Mouse (Mus musculus) urinary bladder, postnatal 10 days (tissue): ENCODE results near the gene Fhdc1.

Experiments used
- DNase-seq: peaks from one replicate; pipeline ENCODE4 v3.0.0; 2022; ENCODE audit warnings: low spot score

The Fhdc1 gene

DNA sequence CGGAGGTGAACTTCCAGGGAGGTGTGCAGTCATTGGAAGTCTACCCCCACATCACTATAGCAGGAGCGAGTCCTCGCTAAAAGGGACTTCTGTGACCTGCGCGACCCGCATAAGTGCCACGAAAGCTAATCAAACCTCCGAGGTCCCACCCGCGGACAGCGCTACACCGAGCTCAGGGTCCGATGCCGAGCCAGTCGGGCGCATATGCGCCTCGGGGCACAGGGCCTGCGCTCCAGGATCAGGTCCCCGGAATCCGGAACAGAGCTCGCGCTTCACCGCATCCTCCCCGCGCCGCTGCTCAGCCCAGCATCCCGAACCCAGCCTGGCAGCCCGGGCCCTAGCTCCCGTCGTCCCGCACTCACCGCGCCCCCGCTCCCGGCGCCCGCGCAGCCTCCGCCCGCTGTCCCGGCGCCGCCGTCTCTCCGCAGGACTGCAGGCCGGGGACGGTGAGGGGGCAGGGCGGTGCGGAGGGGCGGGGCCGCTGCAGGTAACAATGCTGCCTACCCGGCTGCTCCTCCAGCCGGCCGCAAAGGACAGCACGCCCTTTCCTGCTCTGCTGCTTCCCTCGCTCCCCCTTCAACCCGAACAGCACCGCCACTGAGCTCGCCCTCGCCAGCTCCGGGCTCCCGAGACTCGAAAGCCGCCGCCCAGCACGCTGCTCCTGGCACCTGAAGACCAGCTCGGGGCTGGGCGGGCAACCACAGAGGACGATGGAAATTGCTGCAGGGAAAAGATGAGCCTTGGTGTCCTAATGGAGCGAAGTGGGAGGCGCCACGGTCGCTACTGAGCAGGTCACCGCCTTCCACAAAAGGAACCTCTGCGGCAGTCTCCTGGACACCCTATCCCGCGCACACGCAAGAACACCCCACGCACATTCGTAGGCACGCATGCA is at the start of gene Fhdc1:
TSS of gene Fhdc1 (minus strand) at position 424 of the 892 bp plus-strand sequence.
- DNase-seq, result no peak

DNA sequence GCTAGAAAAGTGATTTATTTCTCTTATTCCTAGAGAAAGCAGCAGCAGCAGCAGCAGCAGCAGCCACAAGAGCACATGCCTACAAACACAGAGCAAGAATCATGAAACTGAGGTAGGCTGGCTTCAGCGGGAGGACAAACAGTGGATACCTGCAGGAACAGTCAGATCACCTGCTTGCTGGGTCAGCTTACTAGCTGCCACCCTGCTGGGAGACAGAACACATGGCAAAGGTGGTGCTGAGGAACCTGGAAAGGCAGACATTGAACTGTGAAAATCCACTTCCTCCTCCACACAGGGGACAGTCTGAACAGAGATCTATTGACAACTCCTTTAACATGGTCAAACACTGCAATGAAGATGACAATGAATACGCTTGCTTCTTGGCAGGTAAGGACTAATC is 48.8 kb upstream of the Fhdc1 start:
- DNase-seq, result no peak

DNA sequence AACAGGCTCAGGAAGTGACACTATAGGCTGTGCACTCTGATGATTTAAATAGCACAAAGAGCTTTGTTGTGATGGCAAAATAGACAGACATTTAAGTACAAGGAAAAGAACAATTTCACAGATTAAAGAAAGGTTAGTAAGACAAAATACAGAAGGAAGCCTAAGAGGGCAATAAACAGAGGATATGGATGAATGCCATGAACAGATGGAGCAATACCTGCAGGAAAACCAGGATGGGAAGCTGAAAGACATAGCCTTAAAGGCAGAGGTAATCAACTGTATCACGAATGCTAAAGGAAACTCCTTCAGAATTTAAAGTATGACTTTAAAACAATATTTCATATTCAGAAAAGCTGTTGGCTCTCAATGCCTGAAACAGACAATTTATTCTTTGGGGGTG is 44.7 kb upstream of the Fhdc1 start:
- DNase-seq, result no peak

DNA sequence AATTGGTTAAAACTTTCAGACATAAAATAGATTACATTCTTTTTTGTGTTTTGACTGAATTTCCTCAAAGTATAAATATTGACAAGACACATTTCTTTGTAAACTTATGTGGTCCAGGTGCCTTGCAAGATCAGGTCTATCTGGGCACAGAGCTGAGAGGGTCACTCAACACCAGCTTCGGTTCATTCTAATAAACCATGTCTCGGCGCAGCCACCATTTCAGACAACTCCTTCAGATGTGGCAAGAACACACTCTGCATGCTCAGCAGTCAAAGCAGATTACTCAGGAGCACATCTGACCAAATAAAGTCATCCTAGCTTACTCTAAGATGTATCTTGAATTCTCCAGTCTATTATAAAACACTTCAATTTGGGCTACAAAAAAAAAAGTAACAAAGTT is 35.9 kb upstream of the Fhdc1 start:
- DNase-seq, result no peak

DNA sequence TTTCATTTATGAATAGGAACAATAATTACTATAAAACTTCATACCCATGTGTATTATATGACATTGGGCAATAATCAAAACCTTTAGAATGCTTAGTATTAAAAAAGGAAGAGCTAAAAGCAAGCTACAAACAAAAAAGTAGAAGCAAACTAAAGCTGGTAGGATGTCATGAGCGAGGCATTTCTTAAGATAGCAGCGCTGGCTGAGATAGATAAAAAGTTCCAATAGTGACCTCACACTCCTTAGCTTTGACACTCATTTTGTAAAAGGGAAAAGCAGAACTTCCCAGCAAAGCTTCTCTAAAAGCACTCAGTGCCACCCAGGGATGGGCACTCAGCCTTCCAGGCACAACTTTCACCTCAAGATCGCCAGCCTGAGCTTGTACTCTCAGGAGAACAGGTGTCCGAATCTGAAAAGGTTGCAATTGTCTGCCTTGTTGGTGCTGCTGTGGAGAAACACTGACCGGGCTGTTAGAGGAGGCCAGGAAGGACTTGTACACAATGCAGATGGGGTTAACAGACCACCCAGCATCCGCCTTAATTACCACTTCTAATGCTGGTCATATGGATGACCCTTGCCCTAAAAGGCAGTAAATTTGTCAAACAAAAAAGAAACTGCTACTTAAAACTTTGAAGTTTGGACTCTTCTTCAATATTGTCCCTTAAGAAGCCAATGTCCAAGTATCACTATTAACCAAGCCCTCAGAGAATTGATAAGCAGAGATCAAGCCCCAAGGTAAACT is 32.7 kb upstream of the Fhdc1 start:
- no peak for DNase-seq

DNA sequence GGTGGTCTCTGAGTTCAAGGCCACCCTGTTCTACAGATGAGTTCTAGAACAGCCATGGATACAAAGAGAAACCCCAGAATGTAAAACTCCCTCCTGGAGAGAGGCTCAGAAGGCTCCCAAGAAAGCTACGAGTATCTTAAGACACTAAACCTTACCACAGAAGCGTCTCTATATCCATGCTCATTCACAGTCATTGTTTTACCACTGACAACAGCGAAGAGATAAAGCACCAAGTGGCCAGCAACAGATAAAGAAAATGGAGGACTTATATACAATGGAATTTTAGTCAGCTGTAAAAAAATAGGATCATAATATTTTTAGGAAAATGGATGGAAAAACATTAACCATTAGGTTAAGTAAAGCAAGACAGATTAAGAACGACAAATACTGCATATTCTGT is 25.0 kb upstream of the Fhdc1 start:
- no peak for DNase-seq

DNA sequence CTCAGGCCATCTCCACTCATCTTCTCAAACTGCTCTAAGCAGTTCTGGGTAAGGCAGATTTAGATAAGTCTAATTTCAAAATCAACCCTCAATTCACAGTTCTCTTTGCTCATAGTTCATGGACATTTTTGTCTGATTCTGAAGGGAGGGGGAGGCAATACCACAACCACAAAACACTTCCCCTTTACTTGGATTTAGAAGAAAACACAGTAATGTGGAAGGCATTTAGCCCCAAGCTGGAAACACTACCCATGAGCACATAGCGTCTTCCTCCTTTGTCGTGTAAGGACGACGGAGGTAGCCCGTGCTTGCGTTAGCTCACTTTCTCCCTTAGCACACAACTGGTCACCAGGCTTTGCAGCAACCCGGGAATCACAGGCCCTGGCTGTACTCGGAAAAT is 24.1 kb upstream of the Fhdc1 start:
- DNase-seq, result no peak

DNA sequence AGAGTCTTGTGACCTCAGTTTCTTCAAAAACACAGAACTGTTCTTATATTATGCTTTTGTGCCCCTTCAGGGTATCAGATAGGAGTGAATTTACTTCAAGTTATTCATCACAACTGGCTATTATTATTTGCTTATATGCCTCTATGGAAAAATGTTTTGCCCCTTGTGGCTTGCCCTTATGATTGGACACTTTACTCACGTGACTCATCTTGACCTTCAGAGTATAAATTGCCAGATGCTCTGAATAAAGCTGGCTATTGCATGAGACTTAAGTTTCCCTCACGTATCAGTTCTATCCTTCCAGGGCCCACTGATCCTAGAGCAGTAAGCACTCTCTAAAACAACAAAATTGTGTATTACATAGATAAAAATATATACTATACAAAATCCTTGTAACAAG is 21.9 kb upstream of the Fhdc1 start:
- no peak for DNase-seq

DNA sequence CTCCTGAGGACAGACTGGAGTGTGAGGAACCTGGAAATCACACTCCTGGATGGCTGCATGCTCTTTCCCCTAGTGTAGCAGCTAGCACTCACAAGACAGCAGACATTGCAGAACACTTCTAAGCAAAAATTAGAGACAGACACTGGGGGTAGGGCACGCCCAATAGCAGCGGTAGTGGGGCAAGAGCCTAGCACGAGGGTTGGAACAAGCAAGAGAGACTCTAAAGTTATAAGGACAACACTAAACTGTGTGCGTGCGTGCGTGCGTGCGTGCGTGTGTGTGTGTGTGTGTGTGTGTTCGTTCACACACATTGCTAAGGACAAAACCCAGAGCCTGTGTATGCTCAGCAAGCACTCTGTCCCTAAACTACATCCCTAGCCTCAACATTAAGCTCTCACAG is 20.3 kb upstream of the Fhdc1 start:
- DNase-seq, result no peak

DNA sequence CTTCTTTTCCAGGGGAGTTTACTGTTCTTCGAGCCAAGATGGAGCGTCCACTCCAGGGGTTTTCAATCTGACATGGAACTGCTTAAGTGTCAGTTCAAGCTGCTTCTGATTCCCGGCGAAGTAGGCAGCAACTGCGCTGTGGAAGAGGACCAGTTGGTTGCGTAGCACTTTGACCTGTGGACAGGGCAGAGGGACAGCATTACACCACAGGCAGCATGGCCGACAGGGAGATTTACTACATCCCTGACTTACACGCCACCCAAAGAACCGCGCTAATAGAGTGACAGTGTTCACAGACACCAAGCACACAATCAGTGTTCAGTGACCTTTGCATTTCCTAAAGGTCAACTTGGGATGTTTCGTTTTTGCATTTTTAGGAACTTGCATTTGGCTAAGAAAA is 17.5 kb upstream of the Fhdc1 start:
- no peak for DNase-seq

DNA sequence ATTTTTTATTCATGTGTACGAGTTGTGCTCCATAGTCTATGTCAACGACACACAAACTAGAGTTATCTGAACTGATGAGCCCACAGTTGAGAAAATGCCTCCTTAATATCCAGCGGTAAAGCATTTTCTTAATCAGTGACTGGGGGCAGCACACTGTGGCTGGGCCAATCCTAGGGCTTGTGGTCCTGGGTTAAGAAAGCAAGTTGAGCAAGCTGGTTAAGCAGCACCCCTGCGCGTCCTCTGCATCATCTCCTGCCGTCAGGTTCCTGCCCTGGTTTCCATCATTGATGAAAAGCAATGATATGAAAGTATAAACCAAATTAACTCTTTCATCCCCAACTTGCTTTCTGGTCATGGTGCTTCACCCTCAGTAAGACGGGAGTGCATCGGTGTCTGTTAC is 12.4 kb upstream of the Fhdc1 start:
- no peak for DNase-seq

DNA sequence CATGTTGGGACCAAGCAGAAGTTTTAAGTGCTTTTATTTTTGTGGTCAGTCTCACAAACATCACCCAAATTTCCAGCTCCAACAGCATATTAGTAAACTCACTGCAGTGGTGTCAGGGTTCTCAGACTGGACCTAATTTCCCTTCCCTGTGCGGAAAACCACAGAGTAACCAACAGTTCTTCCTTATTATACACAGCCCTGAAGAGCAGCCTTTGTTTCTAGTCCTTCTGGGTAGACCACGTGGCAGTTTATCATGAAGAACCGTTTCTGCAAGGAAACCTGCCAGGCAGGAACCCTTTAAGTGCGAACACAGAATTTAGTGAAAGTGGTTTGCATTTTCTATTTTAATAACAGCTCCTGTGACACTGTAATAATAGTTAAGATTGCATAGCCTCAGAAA is 11.9 kb upstream of the Fhdc1 start:
- no peak for DNase-seq

DNA sequence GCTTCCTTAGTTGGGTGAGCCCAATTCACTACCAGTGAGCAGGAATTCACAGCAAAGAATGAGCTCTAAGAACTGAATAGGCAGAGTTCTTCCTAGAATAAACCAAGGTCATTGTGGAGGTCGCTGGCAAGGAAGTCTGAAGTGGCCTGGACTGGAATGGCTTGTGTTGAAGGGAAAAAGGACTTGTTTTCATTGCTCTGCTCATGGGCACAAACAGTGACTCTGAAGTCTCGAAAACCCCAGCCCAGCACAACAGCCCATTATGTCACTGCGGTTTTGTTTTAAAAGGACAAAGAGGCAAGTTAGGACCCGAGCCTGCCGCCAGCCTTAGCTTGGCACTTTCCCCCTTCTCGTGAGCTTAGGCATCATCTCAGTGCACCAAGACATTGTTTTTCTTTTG is 8.5 kb upstream of the Fhdc1 start:
- DNase-seq, result no peak

DNA sequence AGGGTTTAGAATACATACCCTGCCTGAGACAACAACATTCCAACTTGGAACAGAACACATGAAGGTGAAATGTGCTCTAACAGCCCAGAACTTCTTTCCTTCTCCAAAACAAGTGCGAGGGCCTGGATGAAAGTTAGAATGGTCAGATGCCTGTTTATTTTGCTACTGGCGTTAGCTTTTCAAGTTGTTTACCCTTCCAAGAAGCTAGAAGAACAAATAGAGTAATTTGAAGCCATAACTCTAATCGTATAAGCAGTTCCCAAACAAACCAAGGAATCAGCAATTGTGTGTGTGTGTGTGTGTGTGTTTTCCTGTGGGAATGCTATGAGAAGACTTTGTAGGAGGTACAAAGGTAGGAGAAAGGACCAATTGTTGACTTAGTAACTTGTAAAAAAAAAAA is 4.7 kb upstream of the Fhdc1 start:
- no peak for DNase-seq

DNA sequence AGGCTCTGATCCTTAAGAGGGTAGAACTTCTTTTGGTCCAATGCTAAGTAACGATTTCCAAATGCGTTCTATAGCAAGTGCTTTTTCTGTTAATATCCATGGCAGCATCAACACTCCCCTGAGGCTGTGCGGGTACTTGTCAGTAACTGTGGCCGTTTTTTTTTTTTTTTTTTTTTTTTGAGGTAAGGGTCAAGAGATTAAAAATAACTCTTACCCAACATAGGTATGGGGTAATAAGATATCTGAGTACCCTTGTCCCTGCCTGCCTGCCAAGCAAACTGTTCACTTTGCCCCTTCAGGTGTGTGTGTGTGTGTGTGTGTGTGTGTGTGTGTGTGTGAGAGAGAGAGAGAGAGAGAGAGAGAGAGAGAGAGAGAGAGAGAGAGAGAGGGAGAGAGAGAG is 4.1 kb upstream of the Fhdc1 start:
- DNase-seq, result no peak

DNA sequence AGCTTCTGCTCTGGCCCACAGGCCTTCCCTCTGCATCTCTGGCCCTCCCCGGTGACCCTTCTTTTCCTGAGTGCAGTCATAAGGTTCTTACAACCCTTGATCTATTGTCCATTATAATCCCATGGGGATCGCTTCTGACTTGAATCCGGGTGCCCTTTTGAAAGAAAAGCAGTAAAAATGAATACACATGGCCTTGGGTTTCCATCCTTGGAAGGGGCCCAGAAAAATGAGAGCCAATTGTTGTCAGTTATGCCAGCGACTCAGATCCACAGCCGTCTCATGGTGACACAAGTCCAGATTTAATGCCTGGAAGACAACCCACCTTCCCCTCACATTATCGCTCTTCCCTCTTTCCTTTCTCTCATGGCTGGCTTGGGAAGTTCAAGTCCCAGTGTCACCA is 1.9 kb upstream of the Fhdc1 start:
- DNase-seq, result no peak

DNA sequence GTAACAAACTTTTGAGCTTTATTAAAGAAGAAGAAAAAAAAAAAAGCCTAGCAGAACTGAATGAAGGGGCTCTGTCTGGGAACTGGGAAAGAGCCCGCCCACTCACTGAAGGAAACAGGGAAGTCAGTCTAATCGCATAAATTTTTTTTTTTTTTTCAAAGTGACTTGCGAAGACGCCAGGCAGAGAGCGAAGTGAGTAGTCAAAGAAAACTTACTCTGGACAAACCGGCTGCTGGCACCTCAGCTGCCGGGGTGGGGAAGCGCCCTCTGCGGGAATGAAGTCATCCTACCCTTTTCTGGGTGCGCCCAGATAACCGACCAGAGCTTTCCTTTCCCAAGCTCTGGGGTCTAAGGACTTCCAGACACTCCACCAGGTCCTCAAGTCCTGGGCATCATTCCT is 875 bp upstream of the Fhdc1 start:
- no peak for DNase-seq

DNA sequence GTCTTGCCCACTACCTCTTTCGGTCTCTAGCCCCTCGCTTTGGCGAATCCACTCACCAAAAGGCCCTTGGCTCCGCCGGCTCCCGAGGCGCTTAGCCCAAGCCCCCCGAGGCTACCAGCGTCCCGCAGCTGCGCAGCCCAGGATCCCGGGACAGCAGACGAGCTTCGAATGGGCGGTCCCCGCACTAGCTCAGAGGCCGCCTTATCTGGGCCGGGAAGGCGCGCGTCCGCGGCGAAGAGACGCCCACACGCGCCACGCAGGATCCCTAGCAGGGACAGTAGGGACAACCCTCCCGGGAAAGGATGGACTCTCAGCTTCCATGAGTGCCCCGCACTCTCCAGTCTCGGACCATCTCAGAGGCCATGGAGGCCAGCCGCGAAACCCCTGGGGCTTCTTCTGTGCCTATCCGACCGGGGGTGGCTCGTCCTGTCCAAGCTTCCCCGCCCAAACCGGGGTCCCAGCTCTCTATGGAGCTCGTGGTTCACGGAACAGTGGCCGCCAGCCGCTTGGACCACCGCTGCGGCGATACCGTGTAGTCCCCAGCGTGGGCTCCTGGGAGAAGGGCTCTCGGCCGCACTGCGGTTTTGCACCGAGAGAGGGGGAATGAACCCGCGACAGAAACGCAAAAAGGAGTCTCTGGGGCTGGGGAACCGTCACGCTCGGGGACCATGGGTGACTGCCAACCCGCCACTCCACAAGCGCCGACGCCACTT is 780 bp downstream of the Fhdc1 start:
- peak; percentile 28 for DNase-seq

DNA sequence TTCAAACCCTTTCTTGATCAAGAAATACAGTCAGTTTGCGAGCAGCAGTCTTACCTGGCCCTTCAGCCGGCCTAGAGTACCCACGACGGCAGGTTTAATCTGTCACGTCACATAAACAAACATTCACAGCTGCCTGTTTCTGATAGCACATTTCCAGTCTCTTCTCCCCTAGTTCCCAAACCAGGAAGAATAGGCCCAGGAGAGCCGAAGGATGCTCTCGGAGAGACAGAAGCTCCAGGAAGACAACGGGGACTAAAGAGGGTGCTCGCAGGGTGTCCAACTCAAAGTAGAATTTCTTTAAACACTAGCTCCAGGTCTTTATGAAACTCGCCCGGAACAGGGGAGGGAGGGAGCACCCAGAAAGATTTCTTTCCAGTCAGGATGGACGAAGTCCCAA is 1.3 kb downstream of the Fhdc1 start:
- DNase-seq, result no peak

DNA sequence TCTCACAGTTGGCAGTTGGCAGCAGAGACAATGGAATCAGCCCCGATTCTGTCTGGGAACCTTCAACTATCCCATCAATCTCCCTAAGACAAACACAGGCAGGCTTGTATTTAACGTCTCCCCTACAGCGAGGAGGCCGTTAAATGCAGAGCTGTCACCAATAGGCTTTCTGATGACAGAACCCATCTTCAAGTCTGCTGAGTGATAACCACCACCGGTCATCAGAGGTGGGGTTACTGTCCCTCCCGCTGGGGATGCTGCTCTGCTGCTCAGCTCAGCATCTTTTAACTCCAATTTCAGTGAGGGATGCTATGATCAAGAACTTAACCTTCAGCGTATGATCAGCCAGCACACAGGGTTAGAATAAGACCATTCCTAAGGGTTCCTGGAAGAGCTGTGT is 2.0 kb downstream of the Fhdc1 start:
- no peak for DNase-seq

DNA sequence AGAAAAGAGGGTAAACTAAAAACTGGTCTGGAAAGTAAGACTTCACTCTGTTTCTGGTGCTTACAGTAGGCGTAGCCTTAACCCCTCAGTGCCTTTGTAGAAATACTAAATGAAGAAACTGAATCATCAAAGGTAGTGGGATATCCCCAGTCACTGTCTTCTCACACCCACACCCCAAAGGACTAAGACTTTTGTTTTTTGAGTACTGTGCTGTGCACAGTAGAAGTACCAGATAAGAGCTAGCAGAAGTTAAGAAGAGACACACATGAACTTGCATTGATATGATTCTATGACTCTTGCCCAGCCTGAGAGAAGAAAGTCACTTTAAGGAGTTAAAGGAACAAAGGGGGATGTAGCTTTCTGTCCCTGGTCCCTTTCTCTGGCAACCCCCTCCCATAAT is 2.7 kb downstream of the Fhdc1 start:
- DNase-seq, result no peak

DNA sequence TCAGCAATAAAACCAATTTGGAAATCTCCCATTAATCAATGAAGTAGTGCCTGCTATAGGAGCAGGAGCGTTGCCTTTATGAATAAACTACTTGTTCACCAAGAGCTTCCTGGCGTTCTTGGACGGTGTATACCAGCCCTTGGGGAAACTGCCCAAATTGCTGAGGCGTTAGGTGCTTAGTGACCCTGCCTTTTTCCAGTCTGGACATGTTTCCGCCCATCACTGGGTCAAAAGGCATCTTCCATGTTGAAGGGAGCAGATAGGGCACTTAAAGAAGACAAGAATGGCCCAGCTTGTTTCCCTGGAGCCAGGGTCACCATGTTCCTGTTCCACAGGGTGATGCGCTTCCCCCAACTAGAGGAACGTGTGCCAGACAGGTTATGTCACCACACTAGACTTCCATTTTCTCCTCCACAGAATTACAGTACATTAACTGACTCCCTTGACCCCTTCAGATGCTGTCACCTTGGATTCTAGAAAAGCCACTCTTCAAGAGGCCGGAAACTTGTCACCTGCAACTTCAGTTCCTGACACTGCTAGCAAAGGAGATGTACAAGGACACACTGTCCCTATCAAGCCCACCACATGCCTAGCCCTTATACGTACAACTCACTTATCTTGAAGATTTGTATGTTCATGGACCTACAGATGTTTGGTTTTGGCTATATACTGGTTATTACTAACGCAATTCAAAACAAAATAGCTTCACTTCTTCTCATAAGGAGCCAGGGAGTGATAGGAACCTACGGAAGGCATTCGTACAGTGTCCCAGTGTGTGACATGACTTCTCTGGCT is 5.1 kb downstream of the Fhdc1 start:
- no peak for DNase-seq
